Mouse (Mus musculus): ENCODE measurements at regions not wholly inside any gene's neighbourhood (a gene's known extent, or its start where the extent isn't known, plus 50 kb on each side); places are given as distances from the start of the nearest gene placed in this dataset.

DNA sequence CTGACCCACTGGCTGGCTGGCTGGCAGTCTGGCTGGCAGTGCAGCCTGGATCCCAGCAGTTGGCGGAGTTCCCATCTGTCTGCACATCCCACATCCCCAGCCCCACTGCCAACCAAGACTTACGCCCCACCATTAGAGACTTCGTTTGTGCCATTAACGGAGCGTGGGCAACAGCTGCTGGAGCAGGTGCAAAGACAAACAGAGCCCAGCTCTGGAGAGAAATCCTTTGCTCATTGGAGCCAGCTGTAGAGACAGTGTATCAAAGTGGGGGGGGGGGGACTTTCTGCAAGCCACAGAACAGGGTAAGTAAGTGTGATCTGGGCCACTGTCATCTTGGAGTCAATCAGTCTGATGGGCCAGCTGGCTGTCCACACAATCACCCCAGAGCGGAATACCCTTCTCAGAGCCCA is 52.3 kb downstream of the Rplp1 start:
- ATAC-seq (ENCODE audit: insufficient number of reproducible peaks, low FRiP score, low TSS enrichment, low read depth) = peak; percentile 70
- H3K27ac ChIP-seq (replicated peaks) = no peak overlapping the region
- H3K27me3 ChIP-seq = peaks cover 4% of the 10 kb centered on the region; the same call in 1 of the 2 replicates
- H3K4me3 ChIP-seq (replicated peaks) = no peak overlapping the region
- H3K36me3 ChIP-seq = no peaks in the 10 kb centered on the region
- H3K9ac ChIP-seq = no peak overlapping the region
- peaks cover 11% of the 10 kb centered on the region for H3K4me1 ChIP-seq
- no peaks in the 10 kb centered on the region for H3K9me3 ChIP-seq (replicated peaks)
- no peak overlapping the region for H3K4me2 ChIP-seq (replicated peaks)
- 74% methylated on average over 6 of the region's 6 CpGs for WGBS

DNA sequence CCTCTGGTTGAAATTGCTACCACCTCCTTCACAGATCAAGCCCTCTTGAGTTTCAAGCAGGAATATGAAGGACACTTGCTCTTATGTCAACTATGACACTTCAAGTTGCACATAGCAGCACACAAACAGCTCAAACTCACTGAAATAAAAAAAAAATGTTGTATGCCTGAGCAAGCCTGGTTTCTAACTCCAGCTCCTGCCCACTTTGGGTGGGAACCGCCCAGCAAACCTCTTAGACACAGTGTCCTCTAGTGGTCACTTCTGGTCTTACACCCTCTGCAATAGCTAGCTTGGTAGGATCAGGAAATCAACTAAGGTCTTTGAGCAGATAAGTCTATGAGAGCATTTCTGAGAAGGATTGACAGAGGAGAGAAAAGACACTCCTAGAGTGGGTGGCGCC is 54.2 kb downstream of the Rplp1 start:
- peaks cover 2% of the 10 kb centered on the region; the same call in 1 of the 2 replicates for H3K27me3 ChIP-seq
- H3K36me3 ChIP-seq = no peaks in the 10 kb centered on the region
- ATAC-seq (ENCODE audit: insufficient number of reproducible peaks, low FRiP score, low TSS enrichment, low read depth) = no peak
- peaks cover 11% of the 10 kb centered on the region for H3K4me1 ChIP-seq
- H3K4me2 ChIP-seq (replicated peaks) = no peak overlapping the region
- no peak overlapping the region for H3K9ac ChIP-seq
- no peak overlapping the region for H3K4me3 ChIP-seq (replicated peaks)
- 25% methylated on average over 2 of the region's 2 CpGs for WGBS
- H3K9me3 ChIP-seq (replicated peaks) = no peaks in the 10 kb centered on the region
- no peak overlapping the region for H3K27ac ChIP-seq (replicated peaks)

DNA sequence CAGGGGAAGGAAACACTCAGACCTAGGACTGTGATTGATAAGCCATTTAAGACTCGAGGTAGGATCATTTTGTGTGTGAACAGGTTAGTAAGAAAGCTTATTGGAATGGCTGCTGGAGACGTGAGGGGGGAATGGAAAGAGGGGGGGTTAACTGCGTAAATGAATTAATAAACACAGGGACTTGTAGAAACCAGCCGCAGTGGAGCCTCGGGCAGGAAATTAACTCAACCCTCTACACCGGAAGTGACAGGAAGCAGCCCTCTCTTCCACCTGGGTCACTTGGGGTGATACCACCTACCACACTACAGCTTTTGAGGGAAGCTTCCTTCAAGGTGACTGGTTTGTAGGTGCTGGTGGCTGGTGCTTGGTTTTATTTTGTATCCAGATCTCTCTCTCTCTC is 54.9 kb downstream of the Rplp1 start:
- Histone ChIP-seq H3K27ac (replicated peaks) (no peak overlapping the region), H3K9me3 (replicated peaks) (no peaks in the 10 kb centered on the region), H3K4me2 (replicated peaks) (no peak overlapping the region), H3K4me3 (replicated peaks) (no peak overlapping the region), H3K36me3 (no peaks in the 10 kb centered on the region), H3K27me3 (peaks cover 2% of the 10 kb centered on the region; the same call in 1 of the 2 replicates), H3K9ac (no peak overlapping the region), H3K4me1 (peaks cover 11% of the 10 kb centered on the region)
- no peak for ATAC-seq (ENCODE audit: insufficient number of reproducible peaks, low FRiP score, low TSS enrichment, low read depth)
- 29% methylated on average over 6 of the region's 6 CpGs for WGBS

DNA sequence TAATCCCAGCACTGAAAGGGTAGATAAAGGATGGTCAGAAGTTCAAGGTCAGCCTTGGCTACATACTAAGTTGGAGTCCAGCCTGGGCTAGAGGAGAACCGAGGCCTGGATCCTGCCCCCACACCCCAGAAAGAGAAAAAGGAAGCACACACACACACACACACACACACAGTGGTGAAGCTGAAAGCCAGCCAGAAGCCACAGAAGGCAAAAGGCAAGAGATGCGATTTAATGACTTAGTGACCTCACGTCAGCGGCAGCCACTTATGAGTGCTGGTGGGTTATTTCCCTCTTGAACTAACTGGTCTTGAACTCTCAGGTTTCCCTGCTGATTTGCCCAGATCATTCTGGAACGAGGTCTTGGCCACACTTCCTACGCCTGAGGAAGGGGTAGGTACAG is 56.5 kb downstream of the Rplp1 start:
- Histone ChIP-seq H3K36me3 (no peaks in the 10 kb centered on the region), H3K4me2 (replicated peaks) (no peak overlapping the region), H3K27me3 (peaks cover 2% of the 10 kb centered on the region; the same call in 1 of the 2 replicates), H3K27ac (replicated peaks) (no peak overlapping the region), H3K4me1 (peaks cover 11% of the 10 kb centered on the region), H3K4me3 (replicated peaks) (no peak overlapping the region), H3K9ac (no peak overlapping the region), H3K9me3 (replicated peaks) (no peaks in the 10 kb centered on the region)
- no peak for ATAC-seq (ENCODE audit: insufficient number of reproducible peaks, low FRiP score, low TSS enrichment, low read depth)
- WGBS = 68% methylated on average over 6 of the region's 6 CpGs

DNA sequence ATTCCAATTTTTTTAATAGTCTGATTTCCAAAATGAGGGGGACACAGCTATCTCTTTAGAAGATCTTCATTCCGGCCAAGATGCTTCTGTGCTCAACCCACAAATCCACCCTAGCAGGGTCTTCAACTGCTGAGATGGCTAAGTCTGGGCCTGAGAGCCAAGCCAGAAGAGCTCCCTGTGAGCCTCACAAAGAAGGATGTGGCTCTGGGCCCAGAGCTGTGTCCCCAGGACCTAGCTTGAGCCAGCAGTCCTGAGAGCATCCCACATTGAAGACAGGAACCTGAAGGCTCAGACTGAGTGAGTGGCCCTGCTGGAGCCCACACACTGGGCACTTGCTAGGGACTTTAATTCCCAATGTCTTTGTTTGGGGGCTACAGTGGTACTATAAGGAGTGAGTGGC is 57.7 kb downstream of the Rplp1 start:
- H3K4me2 ChIP-seq (replicated peaks) = no peak overlapping the region
- peaks cover 2% of the 10 kb centered on the region; the same call in 1 of the 2 replicates for H3K27me3 ChIP-seq
- H3K9ac ChIP-seq = no peak overlapping the region
- no peak overlapping the region for H3K4me3 ChIP-seq (replicated peaks)
- H3K27ac ChIP-seq (replicated peaks) = no peak overlapping the region
- no peaks in the 10 kb centered on the region for H3K9me3 ChIP-seq (replicated peaks)
- peaks cover 11% of the 10 kb centered on the region for H3K4me1 ChIP-seq
- WGBS = 84% methylated on average over 1 of the region's 1 CpGs
- H3K36me3 ChIP-seq = no peaks in the 10 kb centered on the region
- no peak for ATAC-seq (ENCODE audit: insufficient number of reproducible peaks, low FRiP score, low TSS enrichment, low read depth)

DNA sequence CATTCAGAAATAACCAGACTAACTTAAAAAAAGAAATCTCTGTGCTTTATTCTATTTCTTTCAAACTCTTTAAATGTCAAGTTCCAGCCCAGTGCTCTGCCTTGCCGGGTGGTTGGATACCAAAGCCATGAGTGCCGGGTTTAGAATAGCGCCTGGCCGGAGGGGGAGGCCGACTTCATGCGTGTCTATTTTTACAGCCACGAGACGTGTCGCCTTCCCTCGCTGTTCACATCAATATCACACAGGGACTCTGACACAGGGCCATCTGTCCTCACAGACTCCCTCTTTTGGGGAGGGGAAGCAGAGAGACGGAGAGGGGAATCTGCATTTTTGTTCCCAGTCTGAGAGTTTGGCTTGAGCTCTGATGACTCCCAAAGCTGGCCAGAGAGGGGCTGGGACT is 58.7 kb downstream of the Rplp1 start:
- Histone ChIP-seq H3K9me3 (replicated peaks) (no peaks in the 10 kb centered on the region), H3K36me3 (no peaks in the 10 kb centered on the region), H3K4me2 (replicated peaks) (no peak overlapping the region), H3K4me1 (peaks cover 11% of the 10 kb centered on the region), H3K27me3 (0 out of 2 replicates have a peak, but pooled peaks cover 2% of the 10 kb centered on the region), H3K4me3 (replicated peaks) (no peak overlapping the region), H3K27ac (replicated peaks) (no peak overlapping the region), H3K9ac (no peak overlapping the region)
- no peak for ATAC-seq (ENCODE audit: insufficient number of reproducible peaks, low FRiP score, low TSS enrichment, low read depth)
- WGBS = 80% methylated on average over 11 of the region's 11 CpGs

DNA sequence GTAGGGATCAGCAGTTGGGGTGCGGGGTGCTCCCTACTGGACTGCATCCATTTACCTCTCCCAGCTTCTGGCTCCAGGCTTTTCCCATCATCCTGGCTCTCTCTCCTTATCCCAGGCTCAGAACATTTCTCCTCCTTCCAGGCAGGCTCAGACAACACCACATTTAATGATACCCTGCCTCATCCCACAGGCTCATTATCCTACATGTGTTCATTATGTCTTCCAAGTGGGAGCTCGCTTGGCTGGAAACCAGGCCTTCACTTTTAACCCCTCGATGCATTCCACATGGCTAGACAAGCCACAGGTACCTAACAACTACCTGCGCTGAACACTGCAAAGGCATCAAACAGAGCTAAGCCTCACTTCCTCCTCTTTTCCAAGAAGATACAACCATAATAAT is 60.5 kb downstream of the Rplp1 start:
- no peak overlapping the region for H3K4me2 ChIP-seq (replicated peaks)
- ATAC-seq (ENCODE audit: insufficient number of reproducible peaks, low FRiP score, low TSS enrichment, low read depth) = peak; percentile 32; the same call in 1 of the 2 replicates
- H3K27me3 ChIP-seq = no peaks in the 10 kb centered on the region
- H3K36me3 ChIP-seq = no peaks in the 10 kb centered on the region
- 60% methylated on average over 4 of the region's 4 CpGs for WGBS
- H3K9me3 ChIP-seq (replicated peaks) = no peaks in the 10 kb centered on the region
- no peak overlapping the region for H3K9ac ChIP-seq
- H3K27ac ChIP-seq (replicated peaks) = no peak overlapping the region
- H3K4me3 ChIP-seq (replicated peaks) = no peak overlapping the region
- no peaks in the 10 kb centered on the region for H3K4me1 ChIP-seq

DNA sequence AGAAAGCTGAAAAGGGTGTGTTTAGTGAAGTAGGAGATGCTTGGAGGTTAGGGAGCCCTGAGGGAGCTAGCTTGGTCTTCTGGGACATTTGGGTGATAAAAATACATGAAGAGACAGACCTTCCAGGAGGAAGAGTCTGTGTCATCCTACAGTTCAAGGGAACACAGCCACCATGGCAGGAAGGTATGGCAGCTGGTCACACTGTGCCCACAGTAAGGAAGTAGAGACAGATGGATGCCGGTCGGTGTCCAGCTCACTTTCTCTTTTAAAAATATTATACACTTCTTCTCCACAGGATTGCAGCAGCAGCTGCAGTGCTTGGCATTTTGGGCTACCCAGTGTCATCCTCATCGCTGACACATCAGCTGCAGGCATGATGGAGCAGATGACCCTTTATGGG is 63.0 kb downstream of the Rplp1 start:
- H3K9me3 ChIP-seq (replicated peaks) = no peaks in the 10 kb centered on the region
- no peaks in the 10 kb centered on the region for H3K4me1 ChIP-seq
- no peak overlapping the region for H3K9ac ChIP-seq
- no peaks in the 10 kb centered on the region for H3K36me3 ChIP-seq
- H3K4me3 ChIP-seq (replicated peaks) = no peak overlapping the region
- H3K4me2 ChIP-seq (replicated peaks) = no peak overlapping the region
- H3K27ac ChIP-seq (replicated peaks) = no peak overlapping the region
- WGBS = 96% methylated on average over 3 of the region's 3 CpGs
- no peaks in the 10 kb centered on the region for H3K27me3 ChIP-seq
- ATAC-seq (ENCODE audit: insufficient number of reproducible peaks, low FRiP score, low TSS enrichment, low read depth) = no peak

DNA sequence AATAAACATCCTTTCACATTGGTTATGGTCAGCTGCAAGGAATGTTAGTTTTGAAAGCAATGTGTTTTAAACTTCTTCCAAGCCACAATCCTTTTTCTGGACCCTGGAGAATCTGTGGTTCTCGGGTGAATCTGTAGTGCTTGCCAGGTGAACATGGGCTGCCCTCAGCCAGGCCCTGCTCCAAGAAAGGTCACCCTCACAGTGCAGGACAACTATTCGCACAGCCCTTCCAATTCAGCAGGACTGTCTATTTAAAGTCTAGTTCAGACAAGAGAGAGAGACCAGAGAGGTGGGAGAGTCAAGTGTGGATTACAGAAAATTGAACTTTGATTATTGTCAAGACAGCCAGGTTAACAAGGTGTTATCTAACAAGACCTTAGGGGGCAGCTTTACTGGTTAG is 65.9 kb downstream of the Rplp1 start:
- no peak for ATAC-seq (ENCODE audit: insufficient number of reproducible peaks, low FRiP score, low TSS enrichment, low read depth)
- Histone ChIP-seq H3K9me3 (replicated peaks) (no peaks in the 10 kb centered on the region), H3K27me3 (no peaks in the 10 kb centered on the region; the same call in 1 of the 2 replicates), H3K4me2 (replicated peaks) (no peak overlapping the region), H3K36me3 (no peaks in the 10 kb centered on the region), H3K4me3 (replicated peaks) (no peak overlapping the region), H3K4me1 (no peaks in the 10 kb centered on the region), H3K27ac (replicated peaks) (no peak overlapping the region), H3K9ac (no peak overlapping the region)
- 56% methylated on average over 2 of the region's 2 CpGs for WGBS

DNA sequence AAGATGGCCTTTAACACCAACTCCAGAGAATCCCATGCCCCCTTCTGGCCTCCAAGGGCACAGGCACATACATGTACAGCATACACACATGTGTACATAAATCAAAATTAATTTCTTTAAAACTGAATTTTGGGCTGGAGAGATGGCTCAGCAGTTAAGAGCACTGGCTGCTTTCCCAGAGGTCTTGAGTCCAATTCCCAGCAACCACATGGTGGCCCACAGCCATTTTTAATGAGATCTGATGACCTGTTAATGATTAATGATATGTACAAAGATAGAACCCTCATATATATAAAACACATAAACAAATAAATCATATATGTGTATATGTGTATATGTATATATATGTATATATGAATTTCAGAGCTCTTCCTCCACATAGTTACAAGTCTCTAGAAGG is 66.8 kb downstream of the Rplp1 start:
- Histone ChIP-seq H3K27ac (replicated peaks) (no peak overlapping the region), H3K27me3 (no peaks in the 10 kb centered on the region; the same call in 1 of the 2 replicates), H3K4me3 (replicated peaks) (no peak overlapping the region), H3K4me1 (no peaks in the 10 kb centered on the region), H3K36me3 (no peaks in the 10 kb centered on the region), H3K9ac (no peak overlapping the region), H3K4me2 (replicated peaks) (no peak overlapping the region), H3K9me3 (replicated peaks) (no peaks in the 10 kb centered on the region)
- no peak for ATAC-seq (ENCODE audit: insufficient number of reproducible peaks, low FRiP score, low TSS enrichment, low read depth)

DNA sequence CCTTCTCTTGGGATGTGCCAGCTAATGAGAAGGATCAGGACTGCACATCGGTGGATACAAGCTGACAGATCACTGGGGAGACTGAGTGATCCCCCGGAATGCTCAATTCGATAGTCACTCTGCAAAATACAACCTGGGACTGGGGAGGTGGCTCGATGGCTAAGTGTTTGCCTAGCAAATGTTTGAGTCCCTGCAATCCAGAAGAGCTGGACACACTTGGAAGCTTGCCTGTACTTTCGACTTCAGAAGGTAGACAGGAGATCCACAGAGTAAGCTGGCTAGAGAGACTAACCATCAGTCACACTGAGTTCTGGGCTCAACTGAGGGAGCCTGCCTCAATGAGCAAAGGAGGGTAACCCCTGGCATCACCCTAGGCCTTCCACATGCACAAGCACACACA is 69.7 kb downstream of the Rplp1 start:
- no peak overlapping the region for H3K4me3 ChIP-seq (replicated peaks)
- H3K4me1 ChIP-seq = no peaks in the 10 kb centered on the region
- no peak overlapping the region for H3K9ac ChIP-seq
- H3K27ac ChIP-seq (replicated peaks) = no peak overlapping the region
- H3K9me3 ChIP-seq (replicated peaks) = no peaks in the 10 kb centered on the region
- H3K4me2 ChIP-seq (replicated peaks) = no peak overlapping the region
- no peaks in the 10 kb centered on the region; the same call in 1 of the 2 replicates for H3K27me3 ChIP-seq
- no peak for ATAC-seq (ENCODE audit: insufficient number of reproducible peaks, low FRiP score, low TSS enrichment, low read depth)
- 85% methylated on average over 5 of the region's 5 CpGs for WGBS
- no peaks in the 10 kb centered on the region for H3K36me3 ChIP-seq

DNA sequence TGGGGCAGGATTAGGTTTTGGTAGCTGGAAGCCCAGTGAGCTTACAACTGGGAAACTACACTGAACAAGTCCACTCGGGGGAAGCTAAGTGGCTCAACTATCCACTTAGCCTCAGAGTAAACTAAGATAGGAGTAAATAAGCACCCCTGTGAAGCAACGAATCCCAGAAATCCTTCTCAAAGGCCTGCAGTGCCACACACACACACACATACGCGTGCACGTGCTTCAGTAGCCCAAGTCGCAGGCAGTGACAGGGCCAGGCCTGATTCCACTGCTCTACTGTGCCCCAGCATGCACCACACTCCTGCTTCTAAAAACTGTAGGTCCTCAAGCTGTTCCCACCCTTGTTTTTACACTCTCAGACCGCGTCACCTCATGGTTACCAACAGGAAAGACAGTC is 70.2 kb downstream of the Rplp1 start:
- no peak for ATAC-seq (ENCODE audit: insufficient number of reproducible peaks, low FRiP score, low TSS enrichment, low read depth)
- WGBS = 62% methylated on average over 8 of the region's 8 CpGs

More for the DNA sequence above, 70.2 kb downstream of the Rplp1 start:
- H3K9me3 ChIP-seq (replicated peaks) = no peaks in the 10 kb centered on the region
- H3K4me2 ChIP-seq (replicated peaks) = no peak overlapping the region
- H3K4me3 ChIP-seq (replicated peaks) = no peak overlapping the region
- H3K4me1 ChIP-seq = no peaks in the 10 kb centered on the region
- H3K9ac ChIP-seq = no peak overlapping the region
- H3K27ac ChIP-seq (replicated peaks) = no peak overlapping the region
- no peaks in the 10 kb centered on the region for H3K36me3 ChIP-seq
- H3K27me3 ChIP-seq = no peaks in the 10 kb centered on the region; the same call in 1 of the 2 replicates
